Mouse (Mus musculus): ENCODE results near the gene Dusp3.

Gene Dusp3

DNA sequence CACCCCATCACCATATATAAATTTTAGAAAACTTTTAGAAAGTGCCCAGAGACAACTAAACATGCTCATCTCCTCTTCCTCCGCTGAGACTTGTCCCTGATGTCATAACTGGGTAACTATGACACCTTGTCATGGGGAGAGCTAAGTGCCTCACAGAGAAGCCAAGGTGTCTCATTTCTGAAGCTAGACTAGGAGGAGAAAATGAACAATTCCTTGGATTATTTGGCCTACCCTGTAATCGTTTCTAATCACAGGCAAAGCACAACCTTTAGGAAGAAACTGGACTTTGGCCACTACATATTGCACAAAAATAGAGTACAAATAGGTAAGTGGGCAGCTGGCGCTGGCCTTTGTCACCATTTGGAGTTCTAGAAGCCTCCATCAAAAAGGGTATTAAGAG is at the start of gene Dusp3:
Gene Dusp3 (minus strand): TSS at position 101 of the 400 bp plus-strand sequence.
- no peak for DNase-seq (ENCODE audit: low read depth in 2 of 2, low spot score in 2 of 2)

DNA sequence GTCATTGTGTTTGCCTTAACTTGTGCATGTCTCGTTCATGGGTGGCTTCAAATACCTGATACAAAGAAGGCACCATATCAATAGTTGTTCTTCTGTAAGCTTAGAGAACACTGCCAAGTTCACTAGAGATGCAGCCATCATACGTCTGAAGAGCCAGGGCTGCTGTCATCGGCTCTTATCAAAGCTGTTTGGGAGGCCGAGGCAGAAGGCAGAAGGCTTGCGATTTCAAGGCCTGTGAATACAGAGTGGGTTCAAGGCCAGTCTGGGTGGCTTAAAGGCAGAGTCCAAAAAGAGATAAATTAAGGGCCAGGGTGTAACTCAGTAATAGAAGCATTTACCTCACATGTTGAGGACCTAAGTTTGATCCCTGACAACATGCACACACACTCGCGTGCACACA is 49.5 kb upstream of the Dusp3 start:
- no peak for DNase-seq (ENCODE audit: low read depth in 2 of 2, low spot score in 2 of 2)

DNA sequence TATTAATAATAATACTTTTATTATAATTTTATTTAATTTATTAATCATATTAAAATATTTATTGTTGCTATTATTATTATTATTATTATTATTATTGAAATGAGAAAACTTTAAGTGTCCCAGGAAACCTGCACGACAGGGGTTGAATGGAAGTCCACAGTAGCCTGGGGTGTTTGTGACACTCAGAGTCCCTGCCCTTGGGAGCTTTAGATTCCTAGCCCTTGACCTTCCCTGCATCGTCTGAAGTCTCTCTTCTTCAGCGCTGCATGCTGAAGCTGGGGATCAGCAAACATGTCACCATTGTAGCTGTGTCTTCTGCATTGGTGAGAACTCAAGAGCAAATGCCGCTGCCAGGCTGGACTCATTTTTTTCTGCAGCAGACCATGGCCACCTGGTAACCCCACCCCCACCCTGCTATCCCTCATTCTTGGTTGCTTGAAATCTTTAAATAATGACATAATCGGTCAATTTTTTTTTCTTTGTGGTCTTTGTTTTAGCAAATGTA is 48.7 kb upstream of the Dusp3 start:
- DNase-seq (ENCODE audit: low read depth in 2 of 2, low spot score in 2 of 2) = no peak

DNA sequence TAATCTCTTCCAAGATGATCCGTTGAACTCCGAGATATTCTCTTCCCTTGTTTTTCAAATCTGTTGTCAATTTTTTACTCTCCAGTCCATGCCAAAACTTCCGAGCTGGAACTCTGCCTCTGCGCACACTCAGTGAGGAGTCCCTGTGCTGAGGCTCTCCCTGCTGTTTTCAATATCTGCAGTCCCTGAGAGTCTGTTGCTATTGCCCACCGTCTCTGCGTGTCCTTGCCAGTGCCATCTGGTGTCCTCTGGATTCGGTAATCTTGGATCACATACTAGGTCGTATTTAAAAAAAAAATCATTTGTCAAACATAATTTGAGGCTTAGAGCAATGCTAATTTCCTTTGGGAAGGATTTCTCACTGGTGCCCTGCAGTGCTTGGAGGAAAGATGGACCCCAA is 48.1 kb upstream of the Dusp3 start:
- no peak for DNase-seq (ENCODE audit: low read depth in 2 of 2, low spot score in 2 of 2)

DNA sequence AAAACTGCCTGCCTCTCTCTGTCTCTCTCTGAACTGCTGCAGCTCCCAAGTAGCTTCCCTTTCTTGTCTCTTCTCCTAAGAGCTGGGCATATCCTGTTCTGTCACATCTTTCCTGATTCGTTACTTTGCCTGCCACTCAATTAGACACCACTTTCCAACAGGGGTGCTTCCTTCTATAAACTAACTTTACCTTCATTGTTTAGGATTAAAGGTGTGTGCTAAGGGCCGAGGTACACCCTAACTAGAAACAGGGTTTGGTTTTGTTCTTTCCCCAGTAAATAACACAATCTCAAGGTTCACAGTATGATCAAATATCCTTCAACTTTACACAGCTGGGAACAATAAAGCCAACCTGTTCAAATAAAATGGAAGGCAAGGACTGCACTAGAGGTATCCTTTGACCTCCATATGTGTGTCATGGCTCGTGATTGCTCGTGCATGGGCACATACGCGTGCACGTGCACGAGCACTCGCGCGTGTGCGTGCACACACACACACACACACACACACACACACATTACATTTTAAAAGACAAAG is 46.3 kb upstream of the Dusp3 start:
- no peak for DNase-seq (ENCODE audit: low read depth in 2 of 2, low spot score in 2 of 2)

DNA sequence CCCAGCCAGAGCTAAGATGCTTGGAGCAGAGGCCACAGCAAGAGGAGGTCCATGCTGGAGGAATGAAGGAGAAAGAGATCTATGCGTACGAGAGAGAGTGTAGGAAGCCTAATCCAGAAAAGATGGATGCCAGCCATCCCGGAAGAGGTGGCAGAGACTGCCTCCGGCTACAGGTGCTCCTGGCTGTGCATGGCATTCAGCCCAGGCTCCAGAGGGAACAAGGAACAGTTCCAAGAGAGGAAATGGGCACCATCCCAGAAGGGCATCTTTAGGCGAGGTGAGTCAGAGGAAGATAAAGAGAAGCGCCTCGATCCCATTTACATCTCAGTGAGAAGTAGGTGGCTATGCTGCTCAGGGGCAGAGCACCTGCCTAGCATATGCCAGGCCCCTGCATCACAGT is 44.3 kb upstream of the Dusp3 start:
- DNase-seq (ENCODE audit: low read depth in 2 of 2, low spot score in 2 of 2) = no peak

DNA sequence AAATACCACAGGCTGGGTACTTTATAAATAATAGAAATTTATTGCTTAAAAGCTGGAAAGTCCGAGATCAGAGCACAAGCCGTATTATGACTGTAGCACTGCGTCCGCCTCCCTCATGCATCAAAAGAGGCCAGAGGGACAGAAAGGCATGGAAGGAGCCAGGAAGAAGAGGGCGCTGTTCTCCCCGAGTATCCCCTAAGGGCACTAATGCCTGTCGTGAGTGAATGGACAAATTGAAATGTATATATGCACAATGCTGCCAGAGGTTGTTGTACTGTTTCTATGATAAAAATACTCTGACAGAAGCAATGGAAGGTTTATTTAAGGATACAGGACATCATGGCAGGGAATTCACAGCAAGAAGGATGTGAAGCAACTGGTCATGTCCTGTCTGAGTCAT is 43.2 kb upstream of the Dusp3 start:
- DNase-seq (ENCODE audit: low read depth in 2 of 2, low spot score in 2 of 2) = no peak

DNA sequence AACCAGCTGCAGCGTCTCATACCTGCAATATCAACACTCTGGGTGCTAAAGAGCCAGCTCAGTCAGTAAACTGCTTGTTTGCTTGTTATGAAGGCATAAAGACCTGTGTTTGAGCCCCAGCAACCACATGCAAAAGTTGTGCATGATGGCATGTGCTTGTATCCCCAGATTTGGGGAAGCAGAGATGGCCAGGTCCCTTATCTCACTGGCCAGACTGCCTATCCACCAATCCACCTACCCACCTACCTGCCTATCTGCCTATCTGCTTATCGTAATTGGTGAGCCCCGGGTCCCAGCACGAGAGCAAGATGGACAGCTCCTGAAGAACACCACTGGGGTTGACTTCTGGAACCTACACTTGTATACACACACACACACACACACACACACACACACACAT is 42.5 kb upstream of the Dusp3 start:
- DNase-seq (ENCODE audit: low read depth in 2 of 2, low spot score in 2 of 2) = no peak

DNA sequence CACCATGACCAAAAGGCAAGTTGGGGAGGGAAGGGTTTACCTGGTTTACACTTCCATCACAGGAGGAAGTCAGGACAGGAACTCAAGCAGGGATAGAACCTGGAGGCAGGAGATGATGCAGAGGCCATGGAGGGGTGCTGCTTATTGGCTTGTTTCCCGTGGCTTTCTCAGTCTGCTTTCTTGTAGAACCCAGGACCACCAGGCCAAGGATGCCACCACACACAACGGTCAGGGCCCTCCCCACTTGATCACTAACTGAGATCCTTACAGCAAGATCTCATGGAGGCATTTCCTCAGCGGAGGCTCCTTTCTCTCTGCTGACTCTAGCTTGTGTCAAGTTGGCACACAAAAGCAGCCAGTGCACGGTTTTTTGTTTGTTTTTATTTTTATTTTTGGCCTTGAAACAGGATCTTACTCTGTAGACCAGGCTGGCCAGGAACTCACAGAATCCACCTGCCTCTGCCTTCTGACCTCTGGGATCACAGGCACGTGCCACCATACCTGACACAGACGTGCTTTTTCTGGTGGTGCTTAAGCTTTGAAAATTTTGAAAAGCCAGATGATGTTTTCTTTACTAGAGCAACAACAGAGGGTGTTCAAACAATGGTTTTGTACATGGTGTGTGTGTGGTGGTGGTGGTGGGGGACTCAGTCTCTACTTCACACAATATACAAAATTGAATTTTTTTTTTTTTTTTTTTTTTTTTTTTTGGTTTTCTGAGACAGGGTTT is 41.4 kb upstream of the Dusp3 start, which contains the start of gene Mpp3:
Gene Mpp3 (minus strand): TSS at position 375 of the 730 bp plus-strand sequence.
- DNase-seq (ENCODE audit: low read depth in 2 of 2, low spot score in 2 of 2) = no peak

DNA sequence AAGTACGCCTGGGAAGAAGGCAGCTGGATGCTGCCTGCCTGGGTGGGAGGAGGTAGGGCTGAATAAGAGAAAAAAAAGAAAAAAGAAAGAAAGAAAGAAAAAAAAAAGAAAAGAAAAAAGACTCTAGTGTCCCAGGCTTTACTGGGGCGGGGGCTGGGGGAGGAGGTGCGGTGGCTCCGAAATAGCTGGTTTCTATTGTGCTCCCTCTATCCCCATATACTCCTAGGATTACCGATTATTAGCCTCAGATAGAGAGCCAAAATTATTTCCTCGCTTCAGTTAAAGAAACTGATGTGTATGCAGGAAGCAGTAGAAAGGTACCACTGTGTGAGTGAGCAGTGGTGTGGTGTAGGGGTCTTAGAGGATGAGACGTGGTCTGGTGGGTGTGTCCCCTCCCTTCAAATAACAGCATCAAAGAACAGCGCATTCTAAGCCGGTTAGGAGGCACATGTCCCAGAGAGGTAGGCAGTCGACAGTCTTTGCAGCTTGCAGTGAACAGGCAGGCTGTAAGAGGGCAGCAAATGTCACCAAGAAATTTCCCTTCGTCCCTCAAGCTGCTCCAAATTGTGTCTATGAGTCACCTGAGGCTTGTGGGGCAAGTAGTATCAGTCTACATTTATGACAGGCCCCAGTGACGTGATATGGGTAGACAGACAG is 40.7 kb upstream of the Dusp3 start:
- DNase-seq (ENCODE audit: low read depth in 2 of 2, low spot score in 2 of 2) = no peak

DNA sequence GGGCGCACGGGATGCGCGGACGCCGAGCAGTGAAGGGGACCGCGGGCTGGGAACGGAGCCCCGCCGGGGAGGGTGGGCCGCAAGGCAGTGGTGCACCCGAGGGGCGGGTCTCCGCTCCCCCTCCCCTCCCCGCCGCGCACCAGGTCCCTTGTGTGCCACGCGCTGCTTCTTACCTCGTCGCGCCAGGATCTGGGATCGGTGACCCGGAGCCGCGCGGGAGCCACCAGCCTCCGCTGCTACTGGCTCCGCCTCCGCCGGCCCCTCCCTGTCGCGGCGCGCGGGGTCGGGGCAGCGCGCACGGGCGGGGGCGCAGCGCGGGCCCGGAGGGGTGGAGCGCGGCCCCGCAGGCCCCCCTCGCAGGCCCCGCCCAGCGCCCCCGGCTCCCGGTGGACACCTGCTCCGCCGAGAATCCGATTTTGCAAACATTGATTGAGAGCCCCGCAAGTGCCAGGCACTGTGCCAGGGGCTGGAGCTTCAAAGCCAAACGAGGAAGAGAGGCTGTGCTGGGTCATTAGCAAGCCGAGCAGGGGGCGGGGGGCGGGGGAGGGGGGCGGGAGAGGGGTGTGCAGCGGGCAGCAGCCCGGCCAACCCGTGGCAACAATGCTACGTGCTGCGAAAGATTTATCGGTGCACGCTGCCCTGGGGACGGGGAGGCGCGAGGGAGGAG is 40.0 kb upstream of the Dusp3 start:
- DNase-seq (ENCODE audit: low read depth in 2 of 2, low spot score in 2 of 2) = no peak

DNA sequence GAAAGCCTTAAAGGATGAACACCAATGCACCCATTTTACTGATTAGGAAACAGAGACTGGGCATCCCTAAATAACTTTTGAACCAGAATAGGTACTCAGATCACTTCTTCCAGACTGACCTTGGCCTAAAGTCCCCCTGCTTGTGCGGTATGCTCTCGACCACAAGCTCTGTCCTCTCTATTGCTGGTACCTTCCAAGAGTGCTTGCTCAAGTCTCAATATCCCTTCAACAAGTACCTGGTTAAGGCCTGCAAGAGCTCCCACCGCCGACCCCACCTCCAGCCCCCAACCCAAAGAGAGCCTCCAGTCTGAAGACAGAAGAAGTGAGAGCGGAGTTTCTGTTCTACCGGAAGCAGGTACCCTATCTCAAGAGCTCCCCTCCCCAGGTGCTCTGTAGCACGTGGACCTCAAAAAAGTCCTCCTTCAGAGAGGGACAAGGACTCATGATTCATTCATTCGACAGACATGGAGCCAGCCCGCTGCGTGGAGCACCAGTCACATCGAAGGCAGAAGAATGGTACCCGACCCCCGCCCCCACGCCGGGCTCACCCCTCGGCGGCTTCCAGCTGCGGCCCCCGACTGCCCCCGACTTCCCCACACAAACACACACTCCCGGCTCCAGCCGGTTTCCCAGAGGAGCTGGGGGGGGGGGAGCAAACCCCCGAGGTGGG is 39.3 kb upstream of the Dusp3 start:
- DNase-seq (ENCODE audit: low read depth in 2 of 2, low spot score in 2 of 2) = no peak

DNA sequence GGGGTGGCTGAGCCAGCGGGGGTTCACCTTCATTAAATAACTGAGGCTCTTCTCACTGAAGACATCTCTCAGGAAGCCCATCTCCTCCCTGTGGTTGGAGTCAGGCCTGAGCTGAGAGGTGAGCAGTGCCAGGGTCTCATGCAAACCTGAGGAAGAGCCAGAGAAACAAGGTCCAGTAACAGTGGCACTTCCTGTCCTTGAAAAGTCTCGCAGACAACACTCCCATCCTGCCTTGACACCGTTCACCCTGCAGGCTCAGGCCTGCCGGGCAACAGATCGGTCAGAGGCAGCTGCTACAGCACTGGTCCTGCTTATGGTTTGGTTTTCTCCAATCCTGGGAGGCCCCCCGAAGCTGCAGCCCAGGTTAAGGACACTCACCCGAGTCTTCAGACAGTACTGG is 38.5 kb upstream of the Dusp3 start:
- DNase-seq (ENCODE audit: low read depth in 2 of 2, low spot score in 2 of 2) = no peak

DNA sequence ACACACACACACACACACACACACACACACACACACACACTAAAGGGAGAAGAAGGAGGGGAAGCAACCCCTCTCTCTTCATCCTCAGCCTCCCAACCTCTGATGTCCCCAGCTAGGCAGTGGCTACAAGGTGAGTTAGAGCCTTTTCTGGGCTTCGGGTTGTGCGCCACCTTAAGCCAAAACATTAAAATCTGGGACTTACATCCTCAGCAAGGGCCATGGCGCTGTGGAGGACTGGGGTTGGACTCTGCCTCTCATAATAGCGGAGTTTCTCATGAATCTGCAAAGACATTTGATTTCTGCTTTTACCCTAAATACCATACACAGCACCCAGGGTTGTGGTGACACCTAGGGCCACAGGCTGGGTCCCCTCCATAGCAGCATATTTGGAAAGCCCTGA is 38.1 kb upstream of the Dusp3 start:
- no peak for DNase-seq (ENCODE audit: low read depth in 2 of 2, low spot score in 2 of 2)

DNA sequence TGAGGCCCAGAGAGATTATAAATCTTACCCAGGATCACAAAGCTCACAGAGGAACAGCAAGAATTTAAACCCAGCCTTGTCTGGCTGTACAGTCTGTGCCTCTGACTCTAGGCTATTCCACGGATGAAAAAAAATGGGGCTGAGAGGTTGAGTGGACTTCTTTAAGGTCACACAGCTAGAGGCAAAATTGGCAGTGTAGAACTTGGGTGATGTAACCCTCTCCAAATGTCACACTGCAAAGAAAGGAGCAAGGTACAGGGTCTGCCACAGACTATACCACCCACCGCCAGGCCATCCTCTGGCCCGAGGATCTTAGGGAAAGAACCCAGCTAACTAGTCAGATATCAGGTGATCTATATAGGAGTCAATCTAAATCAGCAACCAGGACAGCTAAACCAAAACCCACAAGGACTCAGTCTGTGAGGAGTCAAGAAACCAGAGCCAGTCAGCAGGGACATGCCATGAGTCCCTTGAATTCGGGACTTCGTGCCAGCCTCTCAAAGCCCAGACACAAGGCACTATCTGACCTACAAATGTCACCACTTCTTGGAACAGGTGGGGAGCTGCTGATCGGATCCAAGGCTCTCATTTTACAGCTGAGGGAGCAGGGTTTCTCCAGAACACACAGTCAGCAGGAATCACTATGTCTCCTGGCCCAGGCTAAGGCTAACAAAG is 37.4 kb upstream of the Dusp3 start:
- DNase-seq (ENCODE audit: low read depth in 2 of 2, low spot score in 2 of 2) = no peak

DNA sequence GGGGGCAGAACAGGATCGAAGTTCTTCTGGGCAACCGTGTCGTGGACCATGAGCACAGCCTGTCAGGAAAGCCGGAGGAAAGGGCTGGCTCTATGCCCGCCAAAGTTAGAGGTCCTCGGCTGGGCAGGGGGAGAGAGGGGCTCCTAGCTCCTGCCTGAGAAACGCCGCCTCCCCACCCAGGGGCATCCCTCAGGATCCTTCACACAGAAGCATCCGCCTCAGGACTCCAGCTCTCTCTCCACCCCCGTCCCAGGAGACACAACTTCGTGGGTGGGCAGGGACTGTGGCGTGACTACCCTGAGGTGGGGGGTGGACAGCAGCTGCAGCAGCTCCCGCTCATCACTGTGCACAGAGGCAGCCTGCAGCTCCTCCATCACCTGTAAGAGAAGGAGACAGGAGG is 36.6 kb upstream of the Dusp3 start:
- no peak for DNase-seq (ENCODE audit: low read depth in 2 of 2, low spot score in 2 of 2)

DNA sequence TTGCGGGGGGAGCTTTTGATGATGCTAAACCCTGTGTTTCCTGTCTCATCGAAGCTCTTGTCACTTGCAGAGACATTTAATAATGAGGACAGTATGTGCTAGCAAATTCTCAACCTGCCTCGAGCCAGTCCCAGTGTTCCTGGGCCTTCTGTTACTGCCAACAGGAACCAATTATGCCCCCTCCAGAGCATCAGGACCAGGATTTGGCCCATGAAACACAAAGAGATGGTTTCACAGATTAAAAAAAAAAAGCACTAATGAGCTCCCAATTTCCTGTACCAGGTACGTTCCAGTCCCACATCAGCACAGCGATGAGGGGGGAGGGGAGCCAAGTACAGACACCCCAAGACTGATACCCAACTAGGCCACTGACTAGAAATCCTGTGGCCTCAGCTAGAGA is 34.4 kb upstream of the Dusp3 start:
- no peak for DNase-seq (ENCODE audit: low read depth in 2 of 2, low spot score in 2 of 2)

DNA sequence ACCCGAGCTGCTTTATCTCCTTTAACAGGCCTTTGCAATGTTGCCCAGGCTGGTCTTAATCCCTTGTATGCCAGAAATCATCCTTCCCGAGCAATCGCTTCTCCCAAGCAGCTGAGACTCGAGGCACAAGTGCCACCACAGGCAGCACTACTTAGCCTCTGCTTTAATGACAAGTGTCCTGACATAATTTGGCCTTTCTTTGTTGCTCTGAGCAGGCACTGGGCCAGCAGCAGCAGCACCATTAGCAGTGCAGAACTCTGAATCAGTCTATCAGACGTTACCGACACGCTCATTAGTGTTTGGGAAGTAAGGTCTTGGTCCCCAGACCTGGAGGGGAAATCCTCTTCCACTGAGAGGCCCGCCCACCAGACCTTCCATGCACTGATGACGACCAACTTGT is 32.9 kb upstream of the Dusp3 start:
- no peak for DNase-seq (ENCODE audit: low read depth in 2 of 2, low spot score in 2 of 2)

DNA sequence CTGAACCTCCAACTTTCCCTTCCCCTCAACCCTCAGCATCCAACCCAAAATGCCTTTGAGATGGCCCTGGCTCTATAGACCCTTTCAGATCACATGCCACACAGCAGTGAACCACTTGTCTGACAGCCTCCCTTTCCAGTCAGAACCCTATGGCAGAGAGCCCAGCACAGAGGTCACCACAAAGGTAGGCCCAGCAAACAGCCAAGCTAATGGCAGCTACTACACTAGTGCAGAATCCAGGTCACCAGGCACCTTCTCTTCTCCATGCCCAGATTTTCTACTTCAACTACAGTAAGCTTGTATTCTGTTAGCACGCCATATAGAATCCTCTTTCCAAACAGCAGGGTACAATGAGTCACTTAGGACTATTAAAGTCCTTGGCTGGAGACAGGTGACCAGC is 29.3 kb upstream of the Dusp3 start:
- no peak for DNase-seq (ENCODE audit: low read depth in 2 of 2, low spot score in 2 of 2)

DNA sequence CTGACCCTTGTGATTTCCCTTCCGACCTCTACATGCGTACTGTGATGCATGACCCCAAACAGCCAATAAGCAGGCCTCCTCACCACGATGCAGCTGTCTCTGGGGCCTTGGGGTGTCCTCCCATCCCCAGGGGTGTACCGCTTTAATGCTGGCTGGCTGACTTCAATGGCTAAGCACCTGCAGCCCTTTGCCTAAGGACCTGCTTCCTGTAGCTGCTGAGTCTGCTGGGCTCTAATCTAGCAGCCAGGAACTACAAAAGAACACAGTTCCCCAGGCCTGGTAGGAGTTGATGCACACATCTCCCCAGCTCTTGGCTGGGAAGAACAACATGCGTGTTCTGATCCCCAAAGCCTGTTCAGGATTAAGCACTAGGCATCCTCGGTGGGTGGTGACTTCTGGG is 28.7 kb upstream of the Dusp3 start:
- DNase-seq (ENCODE audit: low read depth in 2 of 2, low spot score in 2 of 2) = no peak

DNA sequence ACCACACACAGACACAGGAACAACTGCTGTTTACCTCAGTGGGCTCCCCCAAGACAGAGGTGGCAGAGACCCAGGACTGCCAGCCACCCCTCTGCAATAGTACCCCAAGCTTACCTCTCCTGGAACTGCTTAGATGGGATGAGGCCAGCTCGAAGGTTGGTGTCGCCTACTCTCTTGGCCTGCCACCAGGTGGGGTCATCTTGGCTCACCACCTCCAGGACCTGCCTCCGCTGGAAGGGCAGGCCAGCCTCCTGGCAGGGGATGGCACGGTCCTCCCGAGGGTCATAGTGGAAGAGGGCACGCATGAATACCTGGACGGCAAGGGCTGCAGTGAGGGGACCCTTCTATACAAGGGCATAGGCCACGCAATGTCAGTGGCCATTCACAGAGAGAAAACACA is 26.4 kb upstream of the Dusp3 start:
- DNase-seq (ENCODE audit: low read depth in 2 of 2, low spot score in 2 of 2) = no peak

Data from CD8-positive naive resting alpha-beta T cell, adult 2 months (primary cell).